Mouse (Mus musculus): Measurements from ENCODE around the gene Dnah7b.
"Not testable (repeated sequence)": the region's sequence is repeated elsewhere in the genome, so short reads cannot be mapped to it uniquely, and the experiment has no call there.

- not testable (repeated sequence) for TF ChIP-seq CTCF (IDR thresholded peaks at IDR 0.05; ENCODE audit: control insufficient read depth, insufficient read depth, insufficient replicate concordance, low read depth, low read length); POLR2A (IDR thresholded peaks at IDR 0.05; ENCODE audit: control insufficient read depth, low read depth, low read length)
Measured at GRCm38 (mm10) chr1:46325942-46326341, 259.8 kb downstream of the Dnah7b start.
